In genomic region chr5:66545573-66546141, GRCm38 (mm10) we compare ENCODE assay signal across 9 mouse cellular contexts.
DNase-seq lines count a peak whose midpoint lies in the region; ATAC-seq and TF ChIP-seq lines count a peak whose summit lies in the region.
"Had no signal": no experiment of that assay in that cellular context is flagged by ENCODE, and none has a peak within 500 bp of the region (broad histone marks: within the 10 kb centered on the region; RNA-seq: fewer than 3 reads in every experiment).

No protein-coding gene starts in this region.

- H3K36me3 ChIP-seq in hindbrain, embryonic 10.5 days: peaks cover 18% of the 10 kb centered on the region
- H3K36me3 ChIP-seq in neural tube, embryonic 12.5 days: peaks cover 8% of the 10 kb centered on the region; the same call in 1 of the 2 replicates

- H3K4me1 ChIP-seq in hindbrain, embryonic 10.5 days (replicated peaks): peaks cover 18% of the 10 kb centered on the region
- peaks cover 17% of the 10 kb centered on the region for H3K4me1 ChIP-seq in neural tube, embryonic 12.5 days

- H3K9ac ChIP-seq in neural tube, embryonic 12.5 days: no peak overlapping the region
- H3K9ac ChIP-seq: heart, embryonic 13.5 days had no signal

- intact Hi-C loops in left cerebral cortex, adult 2 months (cut with DNase I): no loop called here
- intact Hi-C loops in left cerebral cortex, postnatal 10 days (cut with DNase I): no loop called here

- 28% methylated on average over 10 of the region's 10 CpGs for WGBS in hindbrain, embryonic 10.5 days
- WGBS in neural tube, embryonic 12.5 days: 26% methylated on average over 10 of the region's 10 CpGs

- H3K4me2 ChIP-seq in neural tube, embryonic 12.5 days (replicated peaks): peak overlapping the region; percentile 20
- H3K4me2 ChIP-seq: heart, embryonic 13.5 days had no signal

- H3K27ac ChIP-seq in left cerebral cortex, adult 2 months: peak overlapping the region; percentile 77
- H3K27ac ChIP-seq in hindbrain, embryonic 10.5 days: peak overlapping the region; percentile 90
- H3K27ac ChIP-seq in neural tube, embryonic 12.5 days: peak overlapping the region; percentile 54; the same call in 1 of the 2 replicates

- no peak for DNase-seq in left cerebral cortex, adult 2 months (ENCODE audit: extremely low spot score in 1 of 2, low spot score in 2 of 2)
- DNase-seq in left cerebral cortex, postnatal 10 days (ENCODE audit: extremely low spot score in 1 of 2, low spot score in 2 of 2): no peak
- peak; percentile 33 for DNase-seq in embryo, embryonic 9.5 days (ENCODE audit: extremely low spot score)
- peak; percentile 55 for DNase-seq in hindbrain, embryonic 10.5 days (ENCODE audit: low spot score)
- DNase-seq in right cerebral cortex, postnatal 4 days: no peak
- no peak for DNase-seq in ovary, postnatal 36 days (ENCODE audit: low spot score)
- DNase-seq: thymus, adult 18-20 months had no signal

- TF ChIP-seq CTCF in left cerebral cortex, adult 2 months (IDR thresholded peaks at IDR 0.05): no peak; the same call in 1 of the 2 replicates

- no peak overlapping the region for H3K4me3 ChIP-seq in left cerebral cortex, adult 2 months
- peak overlapping the region; percentile 21; the same call in 1 of the 2 replicates for H3K4me3 ChIP-seq in hindbrain, embryonic 10.5 days
- H3K4me3 ChIP-seq in neural tube, embryonic 12.5 days: no peak overlapping the region
- H3K4me3 ChIP-seq: heart, embryonic 13.5 days had no signal

- H3K27me3 ChIP-seq in hindbrain, embryonic 10.5 days (ENCODE audit: insufficient read depth, poor library complexity, severe bottlenecking): no peaks in the 10 kb centered on the region
- no peaks in the 10 kb centered on the region for H3K27me3 ChIP-seq in neural tube, embryonic 12.5 days (replicated peaks)
- H3K27me3 ChIP-seq: heart, embryonic 13.5 days had no signal

- H3K9me3 ChIP-seq in hindbrain, embryonic 10.5 days: peaks cover 10% of the 10 kb centered on the region
- peaks cover 10% of the 10 kb centered on the region; the same call in 1 of the 2 replicates for H3K9me3 ChIP-seq in neural tube, embryonic 12.5 days

- ATAC-seq in neural tube, embryonic 12.5 days (ENCODE audit: low FRiP score, low read depth): peak; percentile 86

Comparison
In these comparisons a context has a peak if more than half of its experiments do, and no peak if none do; other contexts are left out.
1. DNase-seq: peak in embryo, embryonic 9.5 days (single experiment) and hindbrain, embryonic 10.5 days (single experiment); none in left cerebral cortex, adult 2 months (0 of 2), left cerebral cortex, postnatal 10 days (0 of 2), right cerebral cortex, postnatal 4 days (single experiment) and ovary, postnatal 36 days (single experiment).
2. Peak in every context shown above with its lines, with median percentiles within 50 percentile points of each other: H3K27ac ChIP-seq.